Mouse (Mus musculus) thymus, adult 2 months (tissue): ENCODE measurements around the gene Gm17657. TPM values are rescaled to one million over a fixed set of nuclear protein-coding genes. Genes with fewer than 3 reads are reported as not detected.

Experiments
- DNase-seq: peaks from one replicate; pipeline ENCODE4 v3.0.0; 2021
- H3K27ac ChIP-seq: fragments of 200-500 bp; 2 replicates; pipeline ENCODE4 v1.5.1; 2012; ENCODE audit warnings: low read length, control low read depth; ENCODE audit not compliant: control insufficient read depth, insufficient read depth
- H3K27me3 ChIP-seq: fragments of 200-500 bp; 2 replicates; pipeline ENCODE4 v1.6.1; 2012; ENCODE audit warnings: mild to moderate bottlenecking, low read length, moderate library complexity, mixed read lengths; ENCODE audit not compliant: control insufficient read depth, insufficient read depth
- H3K36me3 ChIP-seq: fragments of 200-500 bp; 2 replicates; pipeline ENCODE4 v1.6.1; 2012; ENCODE audit warnings: mild to moderate bottlenecking, low read length, moderate library complexity; ENCODE audit not compliant: control insufficient read depth, insufficient read depth
- H3K4me1 ChIP-seq: fragments of 200-500 bp; replicated peaks from 2 replicates; pipeline ENCODE4 v1.6.1; 2012; ENCODE audit warnings: low read length; ENCODE audit not compliant: control insufficient read depth, insufficient read depth
- H3K4me3 ChIP-seq: fragments of 200-500 bp; 2 replicates; pipeline ENCODE4 v1.5.1; 2012; ENCODE audit warnings: mild to moderate bottlenecking, low read length, control low read depth, moderate library complexity; ENCODE audit not compliant: control insufficient read depth, insufficient read depth
- CTCF ChIP-seq: fragments of 200-500 bp; IDR thresholded peaks from 2 replicates; pipeline ENCODE4 v1.5.1; 2012; ENCODE audit warnings: mild to moderate bottlenecking, control low read depth, low read length, moderate library complexity, borderline replicate concordance; ENCODE audit not compliant: control insufficient read depth, poor library complexity, insufficient read depth; ENCODE audit errors: extremely low read depth
- POLR2A ChIP-seq: fragments of 200-500 bp; IDR thresholded peaks from 2 replicates; pipeline ENCODE4 v1.6.1; 2012; ENCODE audit warnings: mild to moderate bottlenecking, low read length, control low read depth, moderate library complexity; ENCODE audit not compliant: control insufficient read depth, poor library complexity, insufficient read depth; ENCODE audit errors: extremely low read depth
- WGBS: fragments of 180-500 bp; shearing (Covaris S2); methylation state at CpG from one replicate; pipeline ENCODE4 v1.1.7; 2018; 5-methylcytosine and 5-hydroxymethylcytosine counted together
- polyA plus RNA-seq: library from polyadenylated mRNA; depleted of rRNA; stranded (reverse); fragments of >200 nt; gene quantifications from 2 replicates; pipeline ENCODE4 v1.2.3, GENCODE M21; 2012

The Gm17657 gene
- polyA plus RNA-seq, 1 experiment = not detected

DNA sequence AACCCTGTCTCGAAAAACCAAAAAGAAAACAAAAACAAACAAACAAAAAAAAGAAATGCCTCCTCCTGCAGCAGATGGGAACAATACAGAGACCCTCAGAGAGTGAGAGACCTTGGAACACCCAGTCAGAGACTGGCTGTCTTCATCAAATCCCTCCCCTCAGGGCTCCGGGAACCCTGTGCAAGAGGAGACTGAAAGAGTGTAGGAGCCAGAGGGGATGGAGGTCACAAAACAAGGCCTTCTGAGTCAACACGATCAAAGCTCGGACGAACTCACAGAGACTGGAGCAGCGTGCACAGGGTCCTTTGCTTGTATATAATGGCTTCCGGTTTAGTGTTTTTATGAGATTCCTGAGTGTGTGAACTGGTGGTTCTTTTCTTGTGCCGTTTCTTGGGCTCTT lies 9.0 kb downstream of the Gm17657 start:
- DNase-seq = no peak
- TF ChIP-seq CTCF (no peak), POLR2A (no peak)
- Histone ChIP-seq H3K4me1 (no peaks in the 10 kb centered on the region), H3K4me3 (no peak overlapping the region), H3K36me3 (no peaks in the 10 kb centered on the region), H3K27ac (no peak overlapping the region), H3K27me3 (no peaks in the 10 kb centered on the region)
- 96% methylated on average over 8 of the region's 8 CpGs for WGBS

DNA sequence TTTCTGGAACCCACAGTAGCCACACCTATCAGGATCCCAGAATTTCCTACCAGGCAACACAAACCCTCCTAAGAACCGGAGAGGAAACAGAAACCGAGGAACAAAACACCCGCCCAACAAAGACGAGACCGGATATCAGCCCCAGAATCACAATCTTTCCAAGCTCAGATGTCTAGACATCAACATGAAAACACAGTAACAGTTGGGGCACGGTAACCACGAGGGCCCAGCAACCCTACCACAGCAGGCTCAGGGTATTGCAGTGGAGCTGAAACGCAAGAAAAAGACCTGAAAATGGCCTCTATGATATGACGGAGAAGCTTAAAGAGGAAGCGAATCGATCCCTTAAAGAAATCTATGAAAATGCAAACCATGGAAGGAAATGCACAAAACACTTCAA lies 15.6 kb downstream of the Gm17657 start:
- DNase-seq = peak; percentile 21
- peak overlapping the region; percentile 26 for H3K27ac ChIP-seq

DNA sequence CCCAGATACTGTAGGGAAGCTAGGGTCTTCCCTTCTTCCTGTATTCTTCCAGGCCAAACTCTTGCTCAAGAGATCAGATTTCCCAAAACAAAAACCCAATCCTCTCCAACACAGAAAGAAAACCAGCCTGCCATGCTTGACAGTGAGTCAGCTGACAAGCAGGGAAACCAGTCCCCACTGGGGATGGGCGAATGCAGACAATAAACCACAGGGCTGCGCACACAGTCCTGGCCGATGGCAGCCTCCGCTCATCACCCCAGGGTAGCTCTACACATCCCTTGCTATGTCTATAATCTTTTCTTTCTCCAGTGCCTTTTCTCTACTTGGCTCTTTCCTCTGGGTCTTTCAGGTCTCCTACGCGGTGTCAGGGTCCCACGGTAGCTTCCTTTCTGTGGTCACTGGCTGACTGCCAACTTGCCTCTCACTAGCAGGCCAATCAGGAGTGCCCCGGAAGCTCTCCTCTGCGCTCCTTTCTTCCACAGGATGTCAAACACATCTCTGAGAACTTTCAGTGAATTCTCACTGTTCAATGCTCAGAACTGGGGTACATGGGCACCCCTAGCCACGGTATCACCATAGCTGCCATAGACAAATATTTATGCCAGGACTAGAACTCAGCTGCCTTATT lies 17.6 kb downstream of the Gm17657 start:
- TF ChIP-seq CTCF (peak; percentile 30; the same call in 1 of the 2 replicates), POLR2A (no peak)
- DNase-seq = peak; percentile 77
- no peak overlapping the region for H3K4me3 ChIP-seq
- peak overlapping the region; percentile 82 for H3K27ac ChIP-seq
- H3K4me1 ChIP-seq = peaks cover 39% of the 10 kb centered on the region
- no peaks in the 10 kb centered on the region for H3K36me3 ChIP-seq
- 0% methylated on average over 10 of the region's 10 CpGs for WGBS
- H3K27me3 ChIP-seq = no peaks in the 10 kb centered on the region

More for the DNA sequence above, 15.6 kb downstream of the Gm17657 start:
- WGBS = 38% methylated on average over 11 of the region's 11 CpGs
- Histone ChIP-seq H3K4me1 (peaks cover 33% of the 10 kb centered on the region), H3K36me3 (no peaks in the 10 kb centered on the region), H3K4me3 (no peak overlapping the region), H3K27me3 (no peaks in the 10 kb centered on the region)
- TF ChIP-seq CTCF (no peak), POLR2A (no peak)

DNA sequence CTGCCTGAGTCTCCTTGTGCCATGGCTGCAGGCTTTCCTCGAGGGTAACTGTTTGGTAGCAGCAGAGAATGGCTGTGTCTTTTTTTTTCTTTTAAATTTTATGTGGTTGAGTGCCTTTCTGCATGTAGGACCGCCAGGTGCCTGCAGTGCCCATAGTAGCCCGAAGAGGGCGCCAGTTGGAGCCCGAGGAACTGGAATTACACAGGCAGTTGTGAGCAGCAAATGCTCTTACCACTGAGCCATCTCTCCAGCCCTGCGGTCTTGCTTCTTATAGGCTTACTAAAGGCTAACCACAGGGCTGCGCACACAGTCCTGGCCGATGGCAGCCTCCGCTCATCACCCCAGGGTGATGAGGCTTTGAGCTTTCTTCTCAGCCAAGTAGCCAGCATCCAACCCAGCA lies 18.2 kb downstream of the Gm17657 start:
- Histone ChIP-seq H3K36me3 (no peaks in the 10 kb centered on the region), H3K27ac (peak overlapping the region; percentile 82), H3K4me3 (no peak overlapping the region), H3K27me3 (no peaks in the 10 kb centered on the region), H3K4me1 (peaks cover 39% of the 10 kb centered on the region)
- 50% methylated on average over 9 of the region's 9 CpGs for WGBS
- no peak for DNase-seq
- TF ChIP-seq CTCF = peak; percentile 57; the same call in 1 of the 2 replicates
- TF ChIP-seq POLR2A = no peak

DNA sequence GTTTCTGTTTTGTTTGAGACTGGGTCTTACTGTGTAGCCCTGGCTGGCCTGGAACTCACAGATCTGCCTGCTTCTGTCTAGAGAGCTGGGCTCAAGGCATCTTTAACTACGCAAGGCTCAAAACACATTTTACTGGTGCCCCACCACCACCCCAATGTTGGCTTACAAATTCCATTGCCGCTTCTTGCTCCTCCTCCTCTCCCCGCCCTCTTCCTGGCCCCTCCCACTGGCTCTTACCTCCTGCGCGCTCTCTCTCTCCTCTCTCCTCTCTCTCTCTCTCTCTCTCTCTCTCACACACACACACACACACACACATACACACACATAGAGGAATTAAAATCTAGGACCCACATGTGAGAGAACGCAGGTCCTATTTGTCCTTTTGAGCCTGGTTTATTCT lies 18.9 kb downstream of the Gm17657 start:
- H3K27ac ChIP-seq = no peak overlapping the region
- WGBS = 53% methylated on average over 6 of the region's 6 CpGs
- H3K27me3 ChIP-seq = no peaks in the 10 kb centered on the region
- TF ChIP-seq CTCF = no peak
- TF ChIP-seq POLR2A = no peak
- no peak for DNase-seq
- no peaks in the 10 kb centered on the region for H3K36me3 ChIP-seq
- no peak overlapping the region for H3K4me3 ChIP-seq
- H3K4me1 ChIP-seq = peaks cover 39% of the 10 kb centered on the region

- TF ChIP-seq CTCF = peak; percentile 46; the same call in 1 of the 2 replicates
- no peak for TF ChIP-seq POLR2A
- H3K36me3 ChIP-seq = no peaks in the 10 kb centered on the region
- H3K27ac ChIP-seq = no peak overlapping the region
- no peak overlapping the region for H3K4me3 ChIP-seq
- no peak for DNase-seq
- WGBS = 82% methylated on average over 8 of the region's 8 CpGs
- no peaks in the 10 kb centered on the region for H3K27me3 ChIP-seq
- H3K4me1 ChIP-seq = peaks cover 34% of the 10 kb centered on the region
Measured at GRCm38 (mm10) chr17:29528568-29529187, 20.8 kb downstream of the Gm17657 start.
